Mouse (Mus musculus) liver, adult 2 months (tissue): Measurements from ENCODE around the gene Cd109. TPM values are rescaled to one million over a fixed set of nuclear protein-coding genes. Genes with fewer than 3 reads are reported as not detected.

Experiments
- DNase-seq: peaks from one replicate; pipeline ENCODE4 v3.0.0-alpha.2; 2011; ENCODE audit warnings: low read depth, low spot score; ENCODE audit errors: extremely low read depth
- H3K27ac ChIP-seq: fragments of 200-500 bp; replicated peaks from 2 replicates; pipeline ENCODE4 v1.5.1; 2012; ENCODE audit warnings: low read depth, mild to moderate bottlenecking, control low read depth, inconsistent platforms, low read length; ENCODE audit not compliant: insufficient read depth
- H3K27me3 ChIP-seq: fragments of 200-500 bp; 2 replicates; pipeline ENCODE4 v1.6.1; 2012; ENCODE audit warnings: mild to moderate bottlenecking, moderate library complexity, low read length, inconsistent platforms; ENCODE audit not compliant: control insufficient read depth, insufficient read depth
- H3K36me3 ChIP-seq: fragments of 200-500 bp; 2 replicates; pipeline ENCODE4 v1.6.1; 2012; ENCODE audit warnings: low read length, inconsistent platforms; ENCODE audit not compliant: control insufficient read depth, insufficient read depth
- H3K4me1 ChIP-seq: fragments of 200-500 bp; 2 replicates; pipeline ENCODE4 v1.6.1; 2011; ENCODE audit warnings: low read length; ENCODE audit not compliant: control insufficient read depth, insufficient read depth
- H3K4me3 ChIP-seq: fragments of 200-500 bp; 2 replicates; pipeline ENCODE4 v1.5.1; 2011; ENCODE audit warnings: low read depth, mild to moderate bottlenecking, control low read depth, low read length, moderate library complexity; ENCODE audit not compliant: insufficient read depth
- H3K79me2 ChIP-seq: fragments of 200-500 bp; 2 replicates; pipeline ENCODE4 v1.6.1; 2012; ENCODE audit warnings: inconsistent platforms, mild to moderate bottlenecking, low read length, moderate library complexity; ENCODE audit not compliant: control insufficient read depth, insufficient read depth
- H3K9ac ChIP-seq: fragments of 200-500 bp; 2 replicates; pipeline ENCODE4 v1.6.1; 2012; ENCODE audit warnings: low read depth, mild to moderate bottlenecking, control low read depth, inconsistent platforms, low read length
- CTCF ChIP-seq: fragments of 200-500 bp; IDR thresholded peaks from 2 replicates; pipeline ENCODE4 v1.5.1; 2011; ENCODE audit warnings: low read depth, low read length, control low read depth
- POLR2A ChIP-seq: fragments of 200-500 bp; IDR thresholded peaks from 2 replicates; pipeline ENCODE4 v1.6.1; 2011; ENCODE audit warnings: low read length, control low read depth; ENCODE audit not compliant: insufficient read depth; ENCODE audit errors: extremely low read depth
- WGBS: fragments of 180-500 bp; shearing (Covaris S2); methylation state at CpG from one replicate; pipeline ENCODE4 v1.1.7; 2018; 5-methylcytosine and 5-hydroxymethylcytosine counted together
- polyA plus RNA-seq: library from polyadenylated mRNA; depleted of rRNA; stranded (reverse); fragments of >200 nt; gene quantifications from 2 replicates; pipeline ENCODE4 v1.2.3, GENCODE M21; 2012
- total RNA-seq: library from RNA; depleted of rRNA; stranded (reverse); fragments of >200 nt; gene quantifications from 2 replicates; pipeline ENCODE4 v1.2.3, GENCODE M21; 2014

Gene Cd109
- total and polyA plus RNA-seq, 2 experiments, result not detected

- Histone ChIP-seq H3K36me3 (no peaks in the 10 kb centered on the region), H3K27ac (no peak overlapping the region), H3K9ac (no peak overlapping the region), H3K79me2 (no peaks in the 10 kb centered on the region), H3K27me3 (no peaks in the 10 kb centered on the region), H3K4me3 (no peak overlapping the region), H3K4me1 (no peaks in the 10 kb centered on the region)
- TF ChIP-seq POLR2A, result no peak
- TF ChIP-seq CTCF, result no peak
- WGBS, result 89% methylated on average over 8 of the region's 8 CpGs
- no peak for DNase-seq
Measured at GRCm38 (mm10) chr9:78648641-78649040, 33.3 kb downstream of the Cd109 start.

GRCm38 (mm10) chr9:78649398-78649797, 34.1 kb downstream of the Cd109 start:
- no peaks in the 10 kb centered on the region for H3K36me3 ChIP-seq
- TF ChIP-seq POLR2A (no peak), CTCF (no peak)
- H3K4me1 ChIP-seq, result no peaks in the 10 kb centered on the region
- no peaks in the 10 kb centered on the region for H3K79me2 ChIP-seq
- H3K9ac ChIP-seq, result no peak overlapping the region
- DNase-seq, result no peak
- no peak overlapping the region for H3K27ac ChIP-seq
- H3K27me3 ChIP-seq, result no peaks in the 10 kb centered on the region
- no peak overlapping the region for H3K4me3 ChIP-seq

DNA sequence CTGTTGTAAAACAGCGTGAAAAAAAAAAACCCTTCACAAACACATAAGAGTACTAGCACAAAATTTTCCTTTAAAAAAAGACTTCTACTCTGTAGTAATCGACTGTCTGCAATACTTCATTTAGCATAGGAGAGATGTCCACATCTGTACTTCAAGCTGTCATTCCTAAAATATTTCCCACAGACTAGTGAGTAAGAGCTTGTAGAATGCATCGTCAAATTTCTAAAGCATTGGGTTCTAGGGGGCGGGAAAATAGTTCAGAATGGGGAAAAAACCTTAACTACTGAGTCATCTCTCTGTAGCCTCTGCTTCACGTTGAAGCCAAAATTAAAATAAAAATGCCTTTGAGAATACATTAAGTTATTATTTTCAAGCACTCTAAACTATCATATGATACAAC, 42.2 kb downstream of the Cd109 start:
- TF ChIP-seq CTCF, result no peak
- TF ChIP-seq POLR2A, result no peak
- DNase-seq, result no peak
- Histone ChIP-seq H3K27me3 (no peaks in the 10 kb centered on the region), H3K4me3 (no peak overlapping the region), H3K9ac (no peak overlapping the region), H3K79me2 (no peaks in the 10 kb centered on the region), H3K4me1 (no peaks in the 10 kb centered on the region), H3K36me3 (no peaks in the 10 kb centered on the region), H3K27ac (no peak overlapping the region)
- 86% methylated on average over 5 of the region's 5 CpGs for WGBS

DNA sequence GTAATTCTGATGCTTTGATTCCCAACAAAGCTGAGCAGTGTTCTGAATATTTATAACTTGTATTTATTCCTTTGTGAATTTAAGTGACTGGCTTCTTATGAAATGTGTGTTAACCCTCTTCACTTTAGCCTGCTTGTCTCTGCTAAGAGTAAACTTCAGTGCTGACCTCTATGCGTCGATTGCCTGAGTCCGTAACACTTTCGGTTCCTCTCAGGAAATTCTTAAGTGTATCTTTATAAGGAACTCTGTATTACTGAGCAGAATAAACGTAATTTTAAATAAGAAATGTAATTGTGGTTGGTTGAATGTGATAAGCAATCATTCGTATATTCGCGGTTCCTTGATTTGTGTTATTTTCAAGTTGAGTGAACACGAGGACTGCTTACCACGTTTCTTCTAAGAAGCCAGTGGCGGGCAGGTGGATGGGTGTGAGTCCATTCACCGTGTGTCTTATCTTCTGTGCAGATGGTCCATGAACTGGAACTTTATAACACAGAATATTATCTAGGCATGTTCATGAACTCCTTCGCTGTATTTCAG, 56.2 kb downstream of the Cd109 start:
- H3K9ac ChIP-seq, result no peak overlapping the region
- no peak for TF ChIP-seq POLR2A
- no peaks in the 10 kb centered on the region for H3K79me2 ChIP-seq

GRCm38 (mm10) chr9:78700691-78701090, 85.3 kb downstream of the Cd109 start:
- no peaks in the 10 kb centered on the region for H3K27me3 ChIP-seq
- H3K9ac ChIP-seq, result no peak overlapping the region
- 4% methylated on average over 1 of the region's 1 CpGs for WGBS
- peak; percentile 31 for DNase-seq
- H3K4me3 ChIP-seq, result no peak overlapping the region
- TF ChIP-seq POLR2A (no peak), CTCF (peak; percentile 78)
- no peak overlapping the region for H3K27ac ChIP-seq
- no peaks in the 10 kb centered on the region for H3K79me2 ChIP-seq
- H3K36me3 ChIP-seq, result no peaks in the 10 kb centered on the region
- H3K4me1 ChIP-seq, result no peaks in the 10 kb centered on the region

More for the DNA sequence above, 56.2 kb downstream of the Cd109 start:
- Histone ChIP-seq H3K36me3 (no peaks in the 10 kb centered on the region), H3K4me1 (no peaks in the 10 kb centered on the region), H3K4me3 (no peak overlapping the region), H3K27ac (no peak overlapping the region), H3K27me3 (no peaks in the 10 kb centered on the region)
- 80% methylated on average over 13 of the region's 13 CpGs for WGBS
- DNase-seq, result no peak

DNA sequence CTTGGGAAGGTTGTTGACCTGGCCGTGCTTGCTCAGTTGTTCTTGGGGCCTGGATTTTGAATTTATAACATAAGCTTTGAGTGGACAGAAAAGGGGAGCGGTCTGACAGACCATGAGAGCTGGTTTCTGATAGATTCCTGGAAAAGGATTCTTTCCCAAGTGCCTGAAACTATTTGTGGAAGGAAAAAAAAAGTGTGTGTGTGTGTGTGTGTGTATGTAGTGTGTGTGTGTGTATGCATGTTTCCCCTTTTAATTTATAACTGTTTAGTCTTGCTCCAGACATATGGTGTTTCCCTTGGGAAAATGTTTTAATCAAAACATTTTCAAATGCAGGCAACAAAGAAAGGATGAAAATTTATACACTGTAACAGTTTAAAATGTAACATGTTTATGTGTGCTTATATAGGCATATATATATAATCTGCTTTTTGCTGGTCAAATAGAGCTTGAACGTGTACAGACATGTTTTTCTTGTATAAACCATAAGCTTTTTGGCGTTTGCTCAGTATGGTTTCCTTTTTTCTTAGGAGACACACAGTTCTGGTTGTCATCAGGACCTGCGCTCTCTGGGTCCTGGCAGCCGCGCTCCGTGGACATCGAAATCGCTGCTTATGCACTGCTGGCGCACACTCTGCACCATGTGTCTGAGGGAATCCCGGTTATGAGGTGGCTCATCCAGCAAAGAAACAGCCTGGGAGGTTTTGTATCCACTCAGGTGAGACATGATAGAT, 87.3 kb downstream of the Cd109 start:
- Histone ChIP-seq H3K27me3 (no peaks in the 10 kb centered on the region), H3K36me3 (no peaks in the 10 kb centered on the region), H3K79me2 (no peaks in the 10 kb centered on the region), H3K27ac (no peak overlapping the region), H3K4me3 (no peak overlapping the region), H3K4me1 (no peaks in the 10 kb centered on the region), H3K9ac (no peak overlapping the region)
- TF ChIP-seq POLR2A, result no peak
- no peak for TF ChIP-seq CTCF
- WGBS, result 89% methylated on average over 12 of the region's 12 CpGs
- DNase-seq, result no peak
